Mouse (Mus musculus): ENCODE measurements around the gene Abcb8. TPM values are rescaled to one million over a fixed set of nuclear protein-coding genes. Genes with fewer than 3 reads are reported as not detected.

Abcb8 gene
- total RNA-seq, 2 experiments from 2014 or later, result 76.4 to 88.2 TPM

DNA sequence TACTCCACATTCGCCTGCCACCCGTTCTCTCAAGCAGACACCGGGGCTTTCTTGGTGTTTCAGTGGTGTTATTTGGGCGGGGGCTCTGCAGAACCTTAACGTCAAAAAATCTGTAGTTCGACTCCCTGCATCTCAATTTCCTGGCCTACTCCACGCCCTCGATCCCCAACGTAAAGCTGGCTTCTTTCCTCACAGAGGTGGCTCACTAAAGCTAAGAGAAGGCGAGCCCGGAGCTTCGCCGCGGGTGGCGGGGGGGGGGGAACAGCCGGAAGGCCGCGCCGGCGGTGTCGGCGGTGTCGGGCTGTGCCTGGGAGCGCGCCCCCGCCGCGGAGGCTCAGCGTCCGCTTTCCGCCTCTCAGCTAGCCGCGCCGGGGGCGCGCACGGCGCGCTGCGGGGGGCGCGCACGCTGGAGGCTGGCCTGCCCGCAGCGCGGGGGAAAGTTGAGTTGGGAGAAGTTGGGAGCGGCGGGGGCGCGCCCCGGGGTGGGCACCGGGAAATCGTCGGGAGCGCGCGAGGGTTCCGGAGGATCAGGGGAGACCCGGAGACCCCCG is 31.5 kb downstream of the Abcb8 start:
- DNase-seq (ENCODE audit: low spot score in 2 of 2), result peak; percentile 75 to 82

DNA sequence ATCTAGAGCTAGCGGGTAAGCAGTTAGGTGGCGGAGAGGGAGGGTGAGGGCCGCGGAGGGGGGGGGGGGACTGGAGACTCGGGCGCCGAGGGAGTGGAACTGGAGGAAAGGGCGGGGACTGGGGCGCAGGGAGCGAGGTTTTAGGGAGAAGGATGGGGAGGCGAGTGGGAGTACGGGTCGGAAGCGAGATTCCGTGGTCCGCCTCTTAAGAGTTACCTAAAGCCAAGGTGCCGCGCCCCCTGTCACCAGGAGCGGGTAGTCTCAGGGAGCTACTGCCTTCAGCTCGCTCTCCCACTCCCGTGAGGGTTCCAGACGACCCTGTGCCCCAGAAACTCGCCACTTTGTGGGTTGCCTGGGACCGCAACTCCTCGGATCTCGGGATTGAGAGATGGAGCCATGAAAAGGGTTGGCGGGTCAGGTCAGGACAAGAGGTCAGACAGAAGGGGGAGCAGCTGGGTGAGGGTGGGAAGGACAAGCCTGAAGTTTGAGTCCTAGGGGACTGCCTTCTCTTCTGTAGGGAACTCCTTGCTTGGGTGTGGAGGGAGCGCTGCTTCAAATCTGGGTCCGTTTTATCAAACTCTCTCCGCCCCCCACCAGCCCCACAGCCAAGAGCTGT is 32.1 kb downstream of the Abcb8 start:
- DNase-seq (ENCODE audit: low spot score in 2 of 2), result peak in 1 of 2 experiments; percentile 47

DNA sequence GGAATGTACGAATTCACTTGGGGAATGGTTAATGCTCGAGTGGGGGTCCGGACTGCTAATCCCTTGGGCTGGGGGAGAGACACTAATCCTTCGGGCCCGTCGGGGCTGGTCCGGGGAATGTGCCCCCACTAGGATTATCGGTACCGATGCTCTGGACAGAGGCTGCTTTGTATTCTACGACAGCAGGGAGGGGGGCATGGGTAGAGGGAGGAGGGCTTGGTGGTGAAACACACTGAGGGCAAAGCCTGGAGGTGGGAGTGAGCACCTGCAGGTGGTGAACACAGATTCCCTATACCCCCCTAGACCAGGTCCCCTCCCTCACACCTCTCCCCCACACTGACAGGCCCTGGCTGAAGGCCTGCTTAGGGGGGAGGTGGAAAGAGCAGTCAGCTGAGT is 32.6 kb downstream of the Abcb8 start:
- DNase-seq (ENCODE audit: low spot score in 2 of 2), result no peak

- DNase-seq (ENCODE audit: low spot score in 2 of 2), result no peak
Measured at GRCm38 (mm10) chr5:24426556-24427284, 33.3 kb downstream of the Abcb8 start.

GRCm38 (mm10) chr5:24427285-24427633 is 33.8 kb downstream of the Abcb8 start:
- no peak for DNase-seq (ENCODE audit: low spot score in 2 of 2)

- no peak for DNase-seq (ENCODE audit: low spot score in 2 of 2)
Measured at GRCm38 (mm10) chr5:24427981-24428402, 34.5 kb downstream of the Abcb8 start.

- DNase-seq (ENCODE audit: low spot score in 2 of 2), result no peak
Measured at GRCm38 (mm10) chr5:24428596-24428995, 35.1 kb downstream of the Abcb8 start.

DNA sequence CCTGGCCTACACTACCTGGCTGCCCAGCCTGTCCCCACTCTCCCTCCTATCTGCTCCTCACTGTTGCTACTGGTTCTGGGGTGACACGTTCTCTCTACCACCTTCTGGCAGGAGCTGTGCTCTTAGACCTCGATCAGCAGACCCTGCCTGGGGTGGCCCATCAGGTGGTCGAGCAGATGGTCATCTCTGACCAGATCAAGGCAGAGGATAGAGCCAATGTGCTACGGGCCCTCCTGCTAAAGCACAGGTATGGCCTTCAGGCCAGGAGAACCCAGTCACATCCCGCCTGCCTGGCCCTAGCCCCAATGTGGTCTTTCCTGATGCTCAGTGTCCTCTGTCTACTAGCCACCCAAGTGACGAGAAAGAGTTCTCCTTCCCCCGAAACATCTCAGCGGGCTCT is 40.5 kb downstream of the Abcb8 start:
- no peak for DNase-seq (ENCODE audit: low spot score in 2 of 2)

GRCm38 (mm10) chr5:24441187-24441586 is 47.7 kb downstream of the Abcb8 start:
- no peak for DNase-seq (ENCODE audit: low spot score in 2 of 2)

DNA sequence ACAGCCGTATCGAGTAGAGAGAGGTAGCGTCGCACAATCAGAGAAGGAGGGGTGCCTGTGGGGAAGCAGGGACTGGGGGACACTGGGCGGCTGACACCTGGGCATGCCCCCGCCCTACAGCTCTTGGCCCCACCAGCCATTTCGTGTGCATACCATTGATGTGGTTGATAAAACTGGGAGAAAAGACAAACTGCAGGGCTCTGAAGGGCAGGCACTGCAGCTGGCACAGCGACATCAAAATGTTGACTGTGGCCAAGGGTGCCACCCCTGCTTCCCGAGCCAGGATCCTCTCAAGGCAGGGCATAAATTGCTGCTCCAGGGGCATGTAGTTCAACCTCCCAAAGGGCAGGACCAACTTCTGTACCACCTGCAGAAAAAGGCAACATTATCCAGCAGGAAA is 48.6 kb downstream of the Abcb8 start:
- DNase-seq (ENCODE audit: low spot score in 2 of 2), result no peak

- DNase-seq (ENCODE audit: low spot score in 2 of 2), result no peak
Measured at GRCm38 (mm10) chr5:24443204-24443603, 49.7 kb downstream of the Abcb8 start.

- no peak for DNase-seq (ENCODE audit: low spot score in 2 of 2)
Measured at GRCm38 (mm10) chr5:24443927-24444326, 50.5 kb downstream of the Abcb8 start.

DNA sequence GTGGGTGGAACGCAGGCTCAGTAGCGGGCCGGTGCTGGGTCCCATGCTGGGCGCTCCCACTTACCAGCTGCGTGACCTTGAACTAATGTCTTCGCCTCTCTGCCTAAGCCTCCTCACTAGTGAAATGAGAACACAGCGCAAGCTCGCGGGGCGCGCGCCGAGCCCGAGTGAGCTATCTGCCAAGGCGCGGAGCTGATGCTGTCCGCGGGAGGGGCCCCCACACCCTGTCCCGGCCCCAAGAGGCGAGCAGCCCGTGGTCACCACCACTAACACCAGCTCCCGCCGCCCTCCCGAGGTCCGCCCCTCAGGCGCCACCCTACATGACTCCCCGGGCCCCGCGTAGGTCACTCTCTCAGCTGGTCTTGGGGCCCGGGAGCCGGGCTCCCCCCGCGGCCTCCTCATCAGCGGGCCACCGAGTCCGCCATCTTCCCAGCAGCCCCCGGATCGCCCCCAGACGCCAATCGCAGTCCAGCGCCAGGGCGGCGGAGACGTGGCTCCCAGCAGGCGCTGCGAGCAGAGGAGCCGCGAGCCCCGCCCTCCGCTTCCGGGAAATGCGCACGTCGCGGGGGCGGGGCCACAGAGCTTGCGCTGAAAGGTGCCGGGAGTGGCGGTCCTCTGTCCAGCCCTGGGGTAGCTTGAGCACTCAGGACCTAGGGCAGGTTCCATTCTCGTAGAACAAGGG is 51.4 kb downstream of the Abcb8 start, which contains the start of gene Fastk:
Fastk (minus strand) TSS at position 542 of the 682 bp plus-strand sequence.
- DNase-seq (ENCODE audit: low spot score in 2 of 2), result peak; percentile 89 to 94

- DNase-seq (ENCODE audit: low spot score in 2 of 2), result no peak
Measured at GRCm38 (mm10) chr5:24445428-24446080, 52.1 kb downstream of the Abcb8 start.

DNA sequence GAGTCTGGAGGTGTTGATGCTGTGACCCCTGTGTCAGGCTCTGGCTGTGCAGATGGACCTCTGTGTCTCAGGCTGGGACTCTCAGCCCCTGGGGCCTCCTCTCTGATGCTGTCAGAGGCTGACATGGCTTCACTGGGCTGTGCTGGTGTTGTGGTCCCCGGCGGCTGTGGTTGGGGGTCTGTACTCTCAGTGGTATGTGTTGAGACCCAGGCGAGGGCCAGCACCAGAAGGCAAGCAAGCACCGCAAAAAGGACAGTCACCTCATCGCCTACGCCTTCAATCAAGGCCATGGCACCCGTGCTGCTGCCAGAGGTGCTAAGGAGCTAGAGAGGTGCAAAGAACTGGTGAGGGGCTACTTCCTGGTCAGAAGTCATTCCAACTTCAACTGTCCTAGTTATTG is 53.2 kb downstream of the Abcb8 start:
- no peak for DNase-seq (ENCODE audit: low spot score in 2 of 2)

- peak; percentile 78 for DNase-seq (ENCODE audit: low spot score in 2 of 2)
Measured at GRCm38 (mm10) chr5:24447624-24448298, 54.3 kb downstream of the Abcb8 start, which contains the start of gene Tmub1. Gene Tmub1 (minus strand): TSS chr5:24447854.

- DNase-seq (ENCODE audit: low spot score in 2 of 2), result peak; percentile 85 to 89
Measured at GRCm38 (mm10) chr5:24451264-24452029, 58.0 kb downstream of the Abcb8 start.

- DNase-seq (ENCODE audit: low spot score in 2 of 2), result peak; percentile 43 to 48
Measured at GRCm38 (mm10) chr5:24452030-24452690, 58.7 kb downstream of the Abcb8 start, which contains the start of gene Agap3. Gene Agap3 (plus strand): TSS chr5:24452177.

DNA sequence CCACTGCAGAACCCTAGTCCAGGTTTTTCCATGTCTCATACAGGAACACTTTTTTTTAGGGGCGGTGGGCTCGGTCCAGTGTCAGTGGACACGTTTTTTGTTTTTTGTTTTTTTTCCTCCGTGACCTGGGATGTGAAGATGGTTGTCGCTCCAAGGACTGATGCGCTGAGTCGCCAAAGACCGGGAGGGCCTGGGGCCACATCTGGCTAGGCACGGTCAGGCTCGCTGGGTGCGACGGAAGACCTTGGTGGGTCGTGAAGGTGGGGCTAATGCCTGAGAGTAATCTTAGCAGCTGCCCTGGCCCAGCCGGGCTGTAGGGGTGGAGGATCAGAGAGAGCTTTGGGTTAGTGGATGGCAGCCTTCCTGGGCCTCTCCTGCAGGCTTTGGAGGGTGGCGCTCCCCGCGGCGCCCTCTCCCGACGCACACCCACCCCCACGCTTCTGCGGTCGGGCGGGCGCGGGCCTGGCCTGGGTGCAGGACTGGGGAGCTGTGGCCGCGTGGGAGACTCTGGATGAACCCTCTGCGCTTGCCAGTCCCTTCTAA is 59.3 kb downstream of the Abcb8 start:
- peak; percentile 36 to 53 for DNase-seq (ENCODE audit: low spot score in 2 of 2)
